14 mouse cellular contexts compared by ENCODE assay signal in the genomic region with DNA sequence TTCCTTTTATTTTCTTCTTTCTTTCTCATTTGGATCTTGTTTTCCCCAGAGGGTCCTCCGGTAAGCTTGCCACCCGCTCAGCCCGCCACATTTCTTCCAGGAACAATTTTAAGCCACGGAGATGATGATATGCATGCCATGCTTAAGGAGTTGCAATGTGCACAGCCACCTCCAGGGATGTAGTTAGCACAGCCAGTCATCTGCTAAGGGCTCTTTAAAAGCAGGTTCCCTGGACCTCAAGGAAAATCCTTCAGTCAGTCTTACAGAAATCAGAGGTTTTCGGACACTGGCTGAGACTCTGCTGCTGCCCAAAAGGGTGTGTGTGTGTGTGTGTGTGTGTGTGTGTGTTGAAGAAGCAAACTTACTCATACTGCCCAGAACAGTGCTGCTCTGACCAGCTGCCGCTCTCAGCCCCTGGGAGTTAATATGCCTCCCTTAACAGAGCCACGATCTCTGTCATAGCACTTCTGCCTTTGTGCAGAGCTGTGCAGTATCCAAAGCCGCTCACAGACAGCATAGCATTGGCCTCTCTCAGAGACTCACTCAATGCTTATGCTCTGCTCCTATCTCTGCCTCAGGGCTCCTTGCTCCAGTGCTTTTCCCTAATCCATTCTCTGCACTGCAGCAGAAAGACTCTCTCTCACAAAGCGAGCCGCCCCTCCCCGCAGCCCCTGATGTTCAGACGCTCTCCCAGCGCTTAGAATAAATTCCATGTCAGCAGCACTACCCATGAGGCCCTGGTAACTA. TPM values are rescaled to one million over a fixed set of nuclear protein-coding genes. Genes with fewer than 3 reads are reported as not detected.
DNase-seq lines count a peak whose midpoint lies in the region; ATAC-seq and TF ChIP-seq lines count a peak whose summit lies in the region.
"Had no signal": no experiment of that assay in that cellular context is flagged by ENCODE, and none has a peak within 500 bp of the region (broad histone marks: within the 10 kb centered on the region; RNA-seq: fewer than 3 reads in every experiment).

No protein-coding gene starts in this region.

- no peak overlapping the region for H3K9ac ChIP-seq in embryonic facial prominence, embryonic 14.5 days (ENCODE audit: low read depth, low read length)
- no peak overlapping the region for H3K9ac ChIP-seq in hindbrain, embryonic 15.5 days
- no peak overlapping the region for H3K9ac ChIP-seq in neural tube, embryonic 12.5 days
- H3K9ac ChIP-seq: limb, embryonic 12.5 days had no signal

- no peaks in the 10 kb centered on the region for H3K4me1 ChIP-seq in embryonic facial prominence, embryonic 14.5 days (ENCODE audit: control insufficient read depth, insufficient read depth, low read length)
- peaks cover 12% of the 10 kb centered on the region for H3K4me1 ChIP-seq in hindbrain, embryonic 15.5 days (replicated peaks)
- H3K4me1 ChIP-seq in neural tube, embryonic 12.5 days = peaks cover 3% of the 10 kb centered on the region; the same call in 1 of the 2 replicates
- H3K4me1 ChIP-seq in cerebellum, adult 2 months (ENCODE audit: control insufficient read depth, insufficient read depth, low read length) = no peaks in the 10 kb centered on the region
- H3K4me1 ChIP-seq: limb, embryonic 12.5 days had no signal

- 37% methylated on average over 13 of the region's 13 CpGs for WGBS in embryonic facial prominence, embryonic 14.5 days
- WGBS in hindbrain, embryonic 15.5 days = 43% methylated on average over 13 of the region's 13 CpGs
- WGBS in neural tube, embryonic 12.5 days = 69% methylated on average over 13 of the region's 13 CpGs
- WGBS in cerebellum, adult 2 months = 42% methylated on average over 13 of the region's 13 CpGs

- intact Hi-C loops in heart, postnatal 36 days (cut with DNase I) = no loop called here

- no peak overlapping the region for H3K4me3 ChIP-seq in embryonic facial prominence, embryonic 14.5 days (ENCODE audit: low read depth, low read length)
- no peak overlapping the region for H3K4me3 ChIP-seq in hindbrain, embryonic 15.5 days
- no peak overlapping the region for H3K4me3 ChIP-seq in neural tube, embryonic 12.5 days
- no peak overlapping the region for H3K4me3 ChIP-seq in cerebellum, adult 2 months (replicated peaks; ENCODE audit: insufficient read depth, low read depth, low read length)
- H3K4me3 ChIP-seq: limb, embryonic 12.5 days had no signal

- peak; percentile 21 for DNase-seq in embryo, embryonic 11 days
- DNase-seq in embryo, embryonic 10 days (ENCODE audit: low spot score) = no peak
- peak; percentile 30 for DNase-seq in embryonic facial prominence, embryonic 14.5 days (ENCODE audit: low spot score)
- no peak for DNase-seq in cerebellum, adult 2 months
- no peak for DNase-seq in heart, postnatal 36 days
- DNase-seq: cerebellum, adult 11 months; lung, postnatal 14 days had no signal

- H3K27me3 ChIP-seq in embryonic facial prominence, embryonic 14.5 days (replicated peaks; ENCODE audit: control insufficient read depth, insufficient read depth, low read length) = no peaks in the 10 kb centered on the region
- no peaks in the 10 kb centered on the region for H3K27me3 ChIP-seq in hindbrain, embryonic 15.5 days
- no peaks in the 10 kb centered on the region for H3K27me3 ChIP-seq in neural tube, embryonic 12.5 days (replicated peaks)
- no peaks in the 10 kb centered on the region; the same call in 1 of the 2 replicates for H3K27me3 ChIP-seq in cerebellum, adult 2 months (ENCODE audit: control insufficient read depth, insufficient read depth, low read length)
- H3K27me3 ChIP-seq: limb, embryonic 12.5 days had no signal

- no peaks in the 10 kb centered on the region for H3K36me3 ChIP-seq in embryonic facial prominence, embryonic 14.5 days (ENCODE audit: control insufficient read depth, insufficient read depth, low read length)
- no peaks in the 10 kb centered on the region for H3K36me3 ChIP-seq in hindbrain, embryonic 15.5 days
- H3K36me3 ChIP-seq in neural tube, embryonic 12.5 days = no peaks in the 10 kb centered on the region
- H3K36me3 ChIP-seq: limb, embryonic 12.5 days had no signal

- no peak for TF ChIP-seq CTCF in cerebellum, adult 2 months (IDR thresholded peaks at IDR 0.05; ENCODE audit: borderline replicate concordance, insufficient read depth, low read depth, low read length)

- ATAC-seq in embryonic facial prominence, embryonic 14.5 days (ENCODE audit: low read depth) = peak; percentile 60; the same call in 1 of the 2 replicates
- ATAC-seq in hindbrain, embryonic 15.5 days (ENCODE audit: low FRiP score, low read depth) = peak; percentile 91
- ATAC-seq in neural tube, embryonic 12.5 days (ENCODE audit: low FRiP score, low read depth) = peak; percentile 80
- no peak for ATAC-seq in megakaryocyte, adult 5-6 weeks (ENCODE audit: poor library complexity, severe bottlenecking)
- ATAC-seq: intestine, postnatal 0 days had no signal

- H3K27ac ChIP-seq in embryonic facial prominence, embryonic 14.5 days (replicated peaks; ENCODE audit: low read depth, low read length) = no peak overlapping the region
- H3K27ac ChIP-seq in hindbrain, embryonic 15.5 days (replicated peaks) = peak overlapping the region; percentile 71
- 0 out of 2 replicates have a peak overlapping the region, but pooled peaks have one; percentile 12 for H3K27ac ChIP-seq in neural tube, embryonic 12.5 days
- no peak overlapping the region for H3K27ac ChIP-seq in cerebellum, adult 2 months (ENCODE audit: insufficient read depth, low read length)
- H3K27ac ChIP-seq: limb, embryonic 12.5 days had no signal

- TF ChIP-seq POLR2A in cerebellum, adult 2 months (IDR thresholded peaks at IDR 0.05; ENCODE audit: borderline replicate concordance, insufficient read depth, low read length) = no peak

- H3K4me2 ChIP-seq in embryonic facial prominence, embryonic 14.5 days (ENCODE audit: low read depth, low read length) = no peak overlapping the region
- H3K4me2 ChIP-seq in hindbrain, embryonic 15.5 days = peak overlapping the region; percentile 18; the same call in 1 of the 2 replicates
- H3K4me2 ChIP-seq in neural tube, embryonic 12.5 days (replicated peaks) = no peak overlapping the region
- H3K4me2 ChIP-seq: limb, embryonic 12.5 days had no signal

- no peaks in the 10 kb centered on the region for H3K9me3 ChIP-seq in embryonic facial prominence, embryonic 14.5 days (ENCODE audit: control insufficient read depth, low read length)
- H3K9me3 ChIP-seq in hindbrain, embryonic 15.5 days = no peaks in the 10 kb centered on the region
- H3K9me3 ChIP-seq in neural tube, embryonic 12.5 days = no peaks in the 10 kb centered on the region
- H3K9me3 ChIP-seq: limb, embryonic 12.5 days had no signal

RNA-seq across cellular contexts. Expression of gene C8b, which starts 5.1 kb away (rescaled TPM):
- polyA plus RNA-seq in embryonic facial prominence, embryonic 14.5 days (2014; fragmentation: Nextera tagmentation; extraction: Ambion mirVana) = not detected in 2 replicates
- polyA plus RNA-seq in hindbrain, embryonic 15.5 days (2015; fragmentation: Nextera tagmentation; extraction: Ambion mirVana) = 0.09 TPM in 1 of 2 replicates, not detected in the other
- polyA plus RNA-seq in neural tube, embryonic 12.5 days (2016; fragmentation: Nextera tagmentation; extraction: Ambion mirVana) = not detected in 2 replicates
- total RNA-seq in megakaryocyte, adult 5-6 weeks (2015) = not detected in 2 replicates
- total RNA-seq in megakaryocyte, adult 5-6 weeks (2017) = not detected in 2 replicates
- polyA plus RNA-seq in cerebellum, adult 2 months (2012; rRNA removed) = 0.11 TPM in 1 of 2 replicates, not detected in the other
- not detected for total RNA-seq in heart, postnatal 36 days (2021)
- total RNA-seq: granulocyte monocyte progenitor cell, adult 5-6 weeks; MEL had no signal
- polyA plus RNA-seq: limb, embryonic 12.5 days had no signal

Comparison
In these comparisons a context has a peak if more than half of its experiments do, and no peak if none do; other contexts are left out.
1. DNase-seq: peak in embryo, embryonic 11 days (single experiment) and embryonic facial prominence, embryonic 14.5 days (single experiment); none in embryo, embryonic 10 days (single experiment), cerebellum, adult 2 months (0 of 2) and heart, postnatal 36 days (0 of 2).
2. H3K27ac ChIP-seq: peak in hindbrain, embryonic 15.5 days (single experiment) and neural tube, embryonic 12.5 days (single experiment); none in embryonic facial prominence, embryonic 14.5 days (single experiment) and cerebellum, adult 2 months (single experiment).